Mouse (Mus musculus) B cell, adult 2 months (primary cell): ENCODE measurements around the gene Olfr1459.

Experiments
- DNase-seq, 2 experiments: peaks; one replicate each; pipeline ENCODE4 v3.0.0; 2022

The Olfr1459 gene

DNA sequence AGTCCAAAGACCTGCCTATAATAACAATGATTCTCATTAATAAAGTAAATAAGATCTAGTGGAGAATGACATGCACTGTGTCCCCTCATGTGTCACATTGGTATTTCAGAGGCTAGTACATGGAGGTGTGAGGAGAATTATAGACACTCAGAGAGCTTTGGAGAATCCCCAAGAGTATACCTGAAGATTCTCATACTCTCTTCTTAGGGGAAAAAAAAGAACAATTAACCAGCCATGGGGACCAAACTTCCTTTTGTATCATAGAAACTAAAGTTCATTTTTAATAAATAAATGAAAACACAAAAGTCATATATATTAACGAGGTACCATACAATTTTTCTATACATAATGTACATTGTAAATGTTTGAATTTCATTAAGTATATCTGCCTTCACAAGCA is at the start of gene Olfr1459:
Gene Olfr1459 (minus strand): TSS at position 101 of the 400 bp plus-strand sequence.
- no peak for DNase-seq

DNA sequence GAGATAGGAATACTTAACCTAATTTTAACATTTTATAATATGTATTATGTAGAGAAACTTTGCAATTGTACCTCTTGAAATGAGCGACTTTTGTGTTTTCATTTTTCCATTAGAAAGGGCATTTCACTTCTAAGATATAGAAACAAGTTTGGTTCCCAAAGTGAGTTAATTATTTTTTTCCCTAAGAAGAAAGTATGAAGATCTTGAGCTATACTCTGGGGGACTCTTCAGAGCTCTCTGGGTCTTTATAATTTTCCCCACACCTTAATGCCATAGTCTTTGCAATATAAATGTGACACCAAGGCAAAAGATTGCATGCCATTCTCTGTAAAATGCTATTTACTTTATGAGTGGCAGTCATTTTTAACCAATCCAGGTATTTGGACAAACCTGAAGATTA is 36.1 kb upstream of the Olfr1459 start, which contains the start of gene Olfr1462:
Gene Olfr1462 (plus strand): TSS at position 301 of the 400 bp plus-strand sequence.
- DNase-seq = no peak

DNA sequence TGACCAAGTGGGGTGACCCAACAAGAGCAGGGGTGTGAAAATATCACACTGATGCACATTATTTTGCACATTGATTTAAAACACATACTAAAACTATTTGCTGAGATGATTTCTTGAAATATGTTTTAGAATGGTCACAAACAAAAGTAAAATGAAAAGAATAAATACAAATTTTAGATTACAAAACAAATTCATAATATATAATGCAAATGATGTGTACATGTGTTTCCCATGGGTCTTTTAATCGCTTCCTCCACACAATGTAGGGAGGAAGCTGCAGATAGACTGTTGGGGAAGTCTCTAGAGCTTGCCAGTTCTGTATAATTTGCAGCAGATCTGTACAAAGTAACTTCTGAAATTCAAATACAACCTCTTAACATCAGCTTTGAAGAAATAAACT is 13.4 kb upstream of the Olfr1459 start, which contains the start of gene Olfr1461:
Gene Olfr1461 (plus strand): TSS at position 301 of the 400 bp plus-strand sequence.
- no peak for DNase-seq

GRCm38 (mm10) chr19:13106675-13107074 is 42.7 kb downstream of the Olfr1459 start, which contains the start of gene Olfr1458:
Olfr1458 (minus strand) TSS chr19:13106775.
- no peak for DNase-seq

DNA sequence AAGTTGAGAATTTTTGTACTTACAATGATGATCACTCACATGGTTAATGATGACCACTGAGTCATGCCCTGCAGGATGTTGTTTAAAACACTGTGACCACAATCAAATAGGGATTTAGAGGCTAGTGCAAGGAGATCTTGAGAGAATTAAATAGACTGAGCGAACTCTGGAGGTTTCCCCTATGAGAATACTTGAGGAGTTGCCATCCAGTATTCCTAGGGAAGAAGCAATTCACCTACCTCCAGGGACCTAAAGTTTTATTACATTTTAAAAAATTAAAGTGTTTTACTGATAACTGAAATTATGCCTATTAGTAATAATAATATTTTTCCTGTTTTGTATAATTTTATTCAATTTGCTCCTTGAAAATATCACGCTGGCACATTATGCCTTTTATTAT is 51.6 kb downstream of the Olfr1459 start, which contains the start of gene Olfr1457:
Gene Olfr1457 (minus strand): TSS at position 101 of the 400 bp plus-strand sequence.
- DNase-seq = no peak

GRCm38 (mm10) chr19:13093908-13094307 is 55.4 kb downstream of the Olfr1459 start:
- DNase-seq = no peak
